Mouse (Mus musculus) liver, embryonic 14.5 days (tissue): ENCODE measurements around the gene Hist1h2bm. TPM values are rescaled to one million over a fixed set of nuclear protein-coding genes. Genes with fewer than 3 reads are reported as not detected.
"Not testable (repeated sequence)": the region's sequence is repeated elsewhere in the genome, so short reads cannot be mapped to it uniquely, and the experiment has no call there.

ENCODE experiments used
- ATAC-seq: fragments of 200-750 bp; cut with Nextera tagmentation; 2 replicates; pipeline ENCODE4 v1.8.0; 2017; ENCODE audit warnings: moderate number of reproducible peaks, mild to moderate bottlenecking, moderate library complexity; ENCODE audit not compliant: insufficient read depth
- DNase-seq, 3 experiments: peaks; one replicate each; pipeline ENCODE4 v3.0.0-alpha.2; 2012 to 2013; ENCODE audit warnings: low read depth in 3 of 3, low spot score in 3 of 3
- H3K27ac ChIP-seq: fragments of 300-500 bp; sonication (generic); 2 replicates; pipeline ENCODE4 v1.5.1; 2014; ENCODE audit warnings: moderate library complexity, mild to moderate bottlenecking, control low read depth, inconsistent platforms
- H3K27me3 ChIP-seq: fragments of 300-500 bp; sonication (generic); 2 replicates; pipeline ENCODE4 v1.6.1; 2014; ENCODE audit warnings: mild to moderate bottlenecking, low read length, moderate library complexity; ENCODE audit not compliant: control insufficient read depth, insufficient read depth
- H3K36me3 ChIP-seq: fragments of 300-500 bp; sonication (generic); replicated peaks from 2 replicates; pipeline ENCODE4 v1.6.1; 2014; ENCODE audit warnings: low read depth; ENCODE audit not compliant: control insufficient read depth, insufficient read depth
- H3K4me1 ChIP-seq, 2 experiments: fragments of 200-500 bp in 1 of 2; fragments of 300-500 bp in 1 of 2; sonication (generic) in 1 of 2; replicated peaks; 2 replicates each; pipeline ENCODE4 v1.6.1; 2012 to 2014; ENCODE audit warnings: antibody characterized with exemption in 1 of 2, inconsistent platforms in 1 of 2, low read length in 1 of 2; ENCODE audit not compliant: control insufficient read depth in 2 of 2, insufficient read depth in 2 of 2
- H3K4me2 ChIP-seq: fragments of 300-500 bp; sonication (generic); 2 replicates; pipeline ENCODE4 v1.6.1; 2014; ENCODE audit warnings: low read depth, mild to moderate bottlenecking, control low read depth, moderate library complexity
- H3K4me3 ChIP-seq, 2 experiments: fragments of 200-500 bp in 1 of 2; fragments of 300-500 bp in 1 of 2; sonication (generic) in 1 of 2; 2 replicates each; pipeline ENCODE4 v1.5.1; 2012 to 2014; ENCODE audit warnings: low read depth in 2 of 2, low read length in 2 of 2, mild to moderate bottlenecking in 2 of 2, control low read depth in 1 of 2, inconsistent platforms in 1 of 2, moderate library complexity in 1 of 2; ENCODE audit not compliant: insufficient read depth in 1 of 2
- H3K9ac ChIP-seq: fragments of 300-500 bp; sonication (generic); replicated peaks from 2 replicates; pipeline ENCODE4 v1.6.1; 2014; ENCODE audit warnings: mild to moderate bottlenecking, control low read depth, moderate library complexity
- H3K9me3 ChIP-seq: fragments of 300-500 bp; sonication (generic); 2 replicates; pipeline ENCODE4 v1.6.1; 2016; ENCODE audit warnings: low read length, mixed read lengths; ENCODE audit not compliant: control insufficient read depth
- CTCF ChIP-seq: IDR thresholded peaks from 2 replicates; pipeline ENCODE4 v1.5.1; 2016; ENCODE audit warnings: antibody characterized with exemption, low read depth, control low read depth
- EP300 ChIP-seq: IDR thresholded peaks from 2 replicates; pipeline ENCODE4 v1.6.1; 2016; ENCODE audit warnings: antibody characterized with exemption, low read depth
- WGBS: fragments of 180-500 bp; shearing (Covaris S2); extraction: QIAGEN DNeasy Blood & Tissue Kit; methylation state at CpG from one replicate; pipeline ENCODE4 v1.1.7; 2014; ENCODE audit not compliant: insufficient replicate concordance; 5-methylcytosine and 5-hydroxymethylcytosine counted together
- polyA plus RNA-seq, 2 experiments: library from polyadenylated mRNA; depleted of rRNA in 1 of 2; stranded (reverse) in 1 of 2; unstranded in 1 of 2; fragments of >200 nt; fragmentation: Nextera tagmentation in 1 of 2; extraction: Ambion mirVana in 1 of 2; gene quantifications; 2 replicates each; pipeline versions ENCODE4 v1.2.1 to v1.2.3; 2012 to 2014

Gene Hist1h2bm
- polyA plus RNA-seq, 2 experiments: 5.0 to 18.2 TPM

DNA sequence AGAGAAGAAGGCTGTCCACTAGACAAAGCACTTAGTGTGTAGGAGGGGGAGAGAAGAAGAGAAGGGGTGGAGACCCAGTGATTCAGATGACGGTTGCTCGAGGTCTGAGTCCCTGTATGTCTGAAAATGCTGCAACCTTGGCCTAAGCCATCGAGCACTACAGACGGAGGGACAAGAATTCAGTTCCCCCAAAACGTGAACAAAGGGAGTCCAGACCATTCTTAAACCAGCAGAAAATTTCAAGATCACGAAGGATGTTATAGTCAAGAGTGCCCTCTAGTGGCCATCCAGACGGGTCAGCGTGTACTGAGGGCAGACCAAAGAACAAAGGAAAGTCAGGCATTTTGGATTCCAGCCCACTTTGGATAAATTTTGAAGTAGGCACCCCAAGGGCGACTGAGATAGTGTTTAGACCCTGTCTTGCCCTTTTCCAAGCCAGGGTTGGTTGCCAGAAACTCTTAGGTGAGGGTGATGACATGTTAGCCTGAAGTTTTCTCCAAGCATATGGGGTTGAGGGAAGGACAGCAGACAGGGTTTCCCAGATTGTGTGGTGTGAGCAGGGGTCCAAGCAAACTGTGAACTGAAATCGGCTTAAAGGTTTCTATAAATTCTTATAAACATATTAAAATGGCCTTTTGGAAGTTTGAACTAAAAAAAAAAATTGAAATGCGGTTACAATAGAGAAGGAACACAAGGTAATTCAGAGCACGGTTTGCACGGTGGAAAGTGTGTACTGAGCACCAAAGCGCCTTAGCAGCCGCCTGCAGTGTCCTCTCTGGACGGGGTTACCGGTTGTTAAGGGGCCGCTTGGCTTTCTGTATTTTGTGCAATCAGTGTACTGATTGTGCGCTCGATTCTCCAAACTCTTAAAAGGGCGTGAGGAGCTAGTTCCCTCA lies 12.4 kb downstream of the Hist1h2bm start:
- no peaks in the 10 kb centered on the region for H3K36me3 ChIP-seq
- H3K4me2 ChIP-seq: peak overlapping the region; percentile 76
- ATAC-seq (peak; percentile 60), DNase-seq (peak; percentile 82 to 84 (median 82))
- peak overlapping the region; percentile 56 to 59 for H3K4me3 ChIP-seq
- H3K9ac ChIP-seq: peak overlapping the region; percentile 90
- H3K27ac ChIP-seq: peak overlapping the region; percentile 92
- H3K9me3 ChIP-seq: no peaks in the 10 kb centered on the region
- 1% methylated on average over 21 of the region's 21 CpGs for WGBS
- no peaks in the 10 kb centered on the region for H3K27me3 ChIP-seq
- 0 out of 2 replicates have a peak, but pooled peaks have one; percentile 38 for TF ChIP-seq EP300
- peak; percentile 93 for TF ChIP-seq CTCF
- H3K4me1 ChIP-seq: peaks cover 0 to 7% of the 10 kb centered on the region in 2 experiments; a peak in 3 of 4 replicates

DNA sequence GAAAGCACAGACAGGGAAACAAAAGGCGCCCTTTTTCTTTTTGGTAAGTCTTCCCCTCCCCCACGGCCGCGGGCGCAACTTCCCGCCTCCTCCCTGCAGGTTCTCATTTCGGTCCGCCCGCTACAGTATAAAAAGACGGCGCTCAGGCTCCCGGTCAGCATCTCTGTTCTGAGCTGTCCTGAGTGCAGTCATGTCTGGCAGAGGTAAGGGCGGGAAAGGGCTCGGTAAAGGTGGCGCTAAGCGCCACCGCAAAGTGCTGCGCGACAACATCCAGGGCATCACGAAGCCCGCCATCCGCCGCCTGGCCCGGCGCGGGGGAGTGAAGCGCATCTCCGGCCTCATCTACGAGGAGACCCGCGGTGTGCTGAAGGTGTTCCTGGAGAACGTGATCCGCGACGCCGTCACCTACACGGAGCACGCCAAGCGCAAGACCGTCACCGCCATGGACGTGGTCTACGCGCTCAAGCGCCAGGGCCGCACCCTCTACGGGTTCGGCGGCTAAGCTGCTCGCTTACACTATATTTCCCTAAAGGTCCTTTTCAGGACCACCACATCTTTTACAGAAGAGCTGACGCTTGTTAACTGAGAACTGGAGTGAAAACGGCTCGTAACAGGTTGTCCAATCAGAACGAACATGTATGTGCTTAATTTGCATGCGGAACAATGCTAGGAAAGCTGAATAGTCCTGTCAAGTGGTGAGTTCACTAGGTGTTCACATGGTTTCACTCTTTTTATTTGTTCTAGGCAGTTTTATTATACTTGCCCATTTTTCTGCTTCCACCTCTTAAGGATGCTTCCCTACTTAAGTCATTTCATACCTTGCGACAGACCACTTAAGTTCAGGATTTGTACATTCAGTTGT lies 13.3 kb downstream of the Hist1h2bm start, which contains the start of gene Hist1h4j:
Hist1h4j (plus strand) TSS at position 159 of the 862 bp plus-strand sequence.
- peak; percentile 81 to 83 (median 82) for DNase-seq
- peak within 1 kb of the TSS; percentile 76 for H3K4me2 ChIP-seq
- TF ChIP-seq EP300 (peak; percentile 86), CTCF (0 out of 2 replicates have a peak, but pooled peaks have one; percentile 6)
- peak within 1 kb of the TSS; percentile 92 for H3K27ac ChIP-seq
- H3K9ac ChIP-seq: peak within 1 kb of the TSS; percentile 90
- 0% methylated on average over 43 of the region's 56 CpGs for WGBS
- not testable (repeated sequence) for H3K9me3 ChIP-seq, H3K36me3 ChIP-seq, H3K27me3 ChIP-seq, H3K4me1 ChIP-seq
- ATAC-seq: peak; percentile 88
- H3K4me3 ChIP-seq: peak within 1 kb of the TSS; percentile 56 to 59

DNA sequence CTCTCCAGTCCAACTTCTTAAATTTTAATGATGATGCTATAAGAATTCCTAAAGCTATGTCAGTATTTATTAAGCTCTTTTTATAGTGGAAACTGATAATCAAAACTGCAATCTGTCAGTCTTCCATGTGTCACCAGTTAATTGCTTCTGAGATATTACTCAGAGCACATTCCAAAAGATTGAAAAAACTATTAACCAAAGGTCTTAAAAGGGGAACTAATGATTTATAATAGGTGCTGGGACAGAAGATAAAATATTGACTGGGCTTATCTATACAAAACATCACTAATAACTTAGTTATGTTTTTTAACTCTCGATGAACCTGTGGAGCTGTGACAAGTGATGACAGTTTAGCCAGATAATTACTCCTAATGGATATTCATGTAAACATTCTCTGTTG lies 23.2 kb downstream of the Hist1h2bm start:
- Histone ChIP-seq H3K36me3 (no peaks in the 10 kb centered on the region), H3K4me2 (no peak overlapping the region), H3K9me3 (no peaks in the 10 kb centered on the region), H3K4me1 (peaks cover 3 to 7% of the 10 kb centered on the region in 2 experiments; a peak in 3 of 4 replicates), H3K9ac (no peak overlapping the region), H3K27me3 (no peaks in the 10 kb centered on the region), H3K4me3 (no peak overlapping the region), H3K27ac (no peak overlapping the region)
- TF ChIP-seq EP300 (no peak), CTCF (no peak)
- 32% methylated on average over 1 of the region's 1 CpGs for WGBS
- DNase-seq (no peak), ATAC-seq (no peak)

DNA sequence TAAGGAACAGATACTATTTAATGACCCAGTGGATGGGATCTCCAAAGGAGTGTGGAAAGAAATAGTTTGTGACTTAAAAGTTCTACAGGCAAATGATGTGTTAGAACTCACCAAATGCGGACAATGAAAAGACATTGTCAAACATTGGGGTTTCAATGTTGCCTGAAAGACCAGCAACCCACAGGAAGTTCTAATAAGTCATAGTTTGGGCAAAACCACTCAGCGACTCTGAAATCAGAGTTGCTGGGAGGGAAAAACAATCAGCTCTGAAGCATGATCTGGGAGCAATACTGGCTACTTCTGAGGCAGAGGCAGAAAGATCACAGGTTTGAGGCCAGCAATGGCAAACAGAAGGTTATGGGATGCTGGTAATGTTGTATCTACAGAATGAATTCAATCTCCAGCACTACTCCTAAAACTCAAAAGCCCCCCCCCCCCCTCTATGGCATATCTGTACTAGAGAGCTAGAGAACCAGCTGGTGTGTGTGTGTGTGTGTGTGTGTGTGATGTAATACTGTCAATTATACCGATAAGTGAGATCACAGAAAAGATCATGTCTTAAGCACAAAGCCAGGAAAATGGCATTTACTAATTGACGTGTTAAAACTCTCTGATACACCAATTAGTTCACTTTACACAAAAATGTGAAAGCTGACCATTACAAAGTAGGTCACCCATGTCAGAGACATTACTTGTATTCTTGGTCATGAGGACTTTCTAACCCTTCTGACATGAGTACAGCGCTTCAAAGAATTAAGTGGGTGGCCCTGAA lies 27.7 kb downstream of the Hist1h2bm start:
- peak overlapping the region; percentile 82 for H3K9ac ChIP-seq
- H3K9me3 ChIP-seq: no peaks in the 10 kb centered on the region
- WGBS: 3% methylated on average over 5 of the region's 5 CpGs
- H3K27me3 ChIP-seq: no peaks in the 10 kb centered on the region
- no peak for ATAC-seq
- H3K27ac ChIP-seq: peak overlapping the region; percentile 85
- no peaks in the 10 kb centered on the region for H3K36me3 ChIP-seq
- TF ChIP-seq CTCF (no peak), EP300 (no peak; the same call in 1 of the 2 replicates)
- H3K4me3 ChIP-seq: peak overlapping the region; percentile 72 to 77
- H3K4me1 ChIP-seq: peaks cover 11 to 16% of the 10 kb centered on the region in 2 experiments
- H3K4me2 ChIP-seq: peak overlapping the region; percentile 79
- peak in 2 of 3 experiments; percentile 44 to 60 for DNase-seq
